Mouse (Mus musculus) layer of hippocampus, adult 8-10 months (tissue): ENCODE data around the gene Lrrc36. TPM values are rescaled to one million over a fixed set of nuclear protein-coding genes. Genes with fewer than 3 reads are reported as not detected.

ENCODE experiments used
- DNase-seq, 2 experiments: peaks; one replicate each; pipeline ENCODE4 v3.0.0; 2022; ENCODE audit warnings: low spot score in 2 of 2
- total RNA-seq, 4 experiments: library from RNA; stranded (reverse); gene quantifications; 2 replicates each; pipeline ENCODE4 v1.2.4; 2022

Gene Lrrc36
- total RNA-seq, 4 experiments from 2014 or later: 0.73 to 1.4 (median 1.1) TPM

DNA sequence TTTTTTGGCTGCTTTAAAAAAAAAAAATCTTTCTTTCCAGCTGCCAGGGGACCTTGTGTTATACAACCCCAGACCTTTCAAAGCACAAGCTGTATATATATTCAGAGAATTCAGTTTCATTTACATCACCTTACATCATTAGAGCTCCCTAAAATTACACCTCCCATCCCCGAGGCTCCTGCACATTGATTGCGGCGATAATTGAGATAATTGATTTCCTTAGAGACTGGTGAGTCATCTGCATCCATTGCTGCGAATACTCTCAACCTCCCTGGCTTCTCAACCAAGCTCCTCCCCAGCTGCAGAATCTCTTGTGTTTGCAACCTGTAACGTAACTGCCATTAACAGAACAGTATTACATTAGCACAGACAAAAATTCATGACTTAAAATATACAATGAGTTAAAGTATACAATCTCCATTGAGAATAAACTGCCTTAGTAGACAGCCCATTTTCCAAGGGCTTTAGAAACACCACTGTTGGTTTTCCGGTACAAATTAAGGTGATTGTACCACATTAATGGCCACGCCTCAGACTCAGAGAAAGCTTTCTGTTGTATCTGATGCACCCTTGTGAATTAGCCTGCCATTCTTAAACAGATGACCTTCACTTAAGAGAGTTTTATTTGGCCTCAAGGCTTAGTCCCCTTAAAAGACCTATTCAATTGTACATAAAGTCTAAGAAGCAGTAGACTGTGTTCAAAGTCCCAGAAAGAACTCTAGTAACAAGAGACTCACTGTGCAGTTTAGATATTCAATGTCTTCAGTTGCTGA lies 18.6 kb downstream of the Lrrc36 start:
- DNase-seq: no peak

GRCm38 (mm10) chr8:105433021-105433420 lies 19.6 kb downstream of the Lrrc36 start:
- no peak for DNase-seq

- no peak for DNase-seq
Measured at GRCm38 (mm10) chr8:105433511-105433910, 20.1 kb downstream of the Lrrc36 start.

GRCm38 (mm10) chr8:105434136-105434535 lies 20.8 kb downstream of the Lrrc36 start:
- DNase-seq: no peak

GRCm38 (mm10) chr8:105436218-105436617 lies 22.8 kb downstream of the Lrrc36 start:
- no peak for DNase-seq

DNA sequence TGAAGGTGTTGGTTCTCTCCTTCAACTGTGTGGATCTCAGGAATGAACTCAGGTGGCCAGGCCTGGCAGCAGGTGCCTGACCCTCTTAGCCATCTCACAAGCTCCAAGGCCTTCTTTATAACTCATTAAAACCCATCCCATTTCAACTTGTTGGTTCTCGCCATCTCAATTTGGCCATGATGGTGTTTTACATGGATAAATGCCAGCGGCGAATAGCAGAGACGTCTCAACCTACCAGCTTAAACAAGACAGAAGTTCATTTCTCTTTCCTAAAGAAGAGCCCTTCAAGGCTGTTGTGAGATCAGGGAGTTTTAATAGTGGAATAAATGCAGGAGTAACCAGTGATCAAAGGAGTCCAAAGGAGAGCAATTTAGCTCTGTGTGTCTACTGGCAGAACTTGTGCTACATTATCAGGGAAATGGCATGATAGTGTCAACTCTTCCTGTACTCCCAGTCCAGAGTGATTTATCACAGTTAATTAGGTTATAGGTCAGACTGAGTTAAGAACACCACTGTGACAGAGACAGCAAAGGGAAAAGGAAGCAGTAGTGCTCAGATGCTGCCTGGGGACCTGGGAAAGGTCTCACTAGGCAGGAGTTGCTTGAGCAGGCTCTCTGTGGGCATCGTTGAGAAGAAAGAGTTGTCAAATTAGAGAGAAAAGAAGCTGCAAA lies 23.8 kb downstream of the Lrrc36 start:
- DNase-seq: no peak

GRCm38 (mm10) chr8:105438865-105439264 lies 25.5 kb downstream of the Lrrc36 start:
- no peak for DNase-seq

DNA sequence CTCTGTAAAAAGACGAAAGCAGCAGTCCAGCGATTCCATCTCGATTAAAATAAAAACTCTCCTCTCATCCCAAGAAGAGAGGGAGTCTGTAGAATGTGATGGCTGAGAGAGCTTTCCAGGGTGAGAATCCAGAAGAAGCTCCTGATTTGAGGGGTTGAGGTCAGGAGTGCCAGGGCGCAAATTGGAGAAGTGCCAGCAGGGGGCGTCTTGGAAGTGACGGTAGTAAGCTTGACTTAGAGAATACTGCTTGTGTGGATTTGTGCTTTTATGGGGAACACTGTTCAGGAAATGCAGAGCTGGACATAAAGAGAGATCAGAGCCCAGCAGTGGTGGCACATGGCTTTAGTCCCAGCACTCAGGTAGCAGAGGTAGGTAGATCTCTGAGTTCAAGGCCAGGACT lies 28.1 kb downstream of the Lrrc36 start:
- no peak for DNase-seq

- no peak for DNase-seq
Measured at GRCm38 (mm10) chr8:105442661-105443060, 29.3 kb downstream of the Lrrc36 start.

- DNase-seq: peak in 1 of 2 experiments; percentile 46
Measured at GRCm38 (mm10) chr8:105445296-105446126, 32.1 kb downstream of the Lrrc36 start.

DNA sequence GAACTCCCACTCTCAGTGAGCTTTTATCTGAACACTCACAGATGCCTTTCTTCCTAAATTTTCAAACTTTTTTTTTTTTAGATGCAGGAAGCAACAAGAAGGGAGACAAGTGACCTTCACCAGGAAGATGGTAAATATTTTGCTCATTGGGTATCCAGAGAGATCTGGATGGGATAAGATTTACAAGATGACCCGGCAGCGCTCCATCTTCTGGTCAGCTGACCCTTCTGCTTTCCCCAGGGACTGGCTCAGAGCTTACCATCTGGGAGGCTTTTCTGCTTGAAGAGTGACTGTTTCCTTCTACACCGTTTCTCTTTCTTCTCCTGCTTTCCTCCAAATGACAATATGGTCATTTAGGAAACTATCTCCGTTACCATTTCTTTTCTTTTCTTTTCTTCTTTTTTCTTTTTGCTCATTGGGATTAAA lies 32.8 kb downstream of the Lrrc36 start:
- DNase-seq: no peak

- DNase-seq: no peak
Measured at GRCm38 (mm10) chr8:105448188-105448587, 34.8 kb downstream of the Lrrc36 start.

- DNase-seq: no peak
Measured at GRCm38 (mm10) chr8:105448596-105448995, 35.2 kb downstream of the Lrrc36 start.

GRCm38 (mm10) chr8:105450977-105451376 lies 37.6 kb downstream of the Lrrc36 start:
- DNase-seq: no peak

DNA sequence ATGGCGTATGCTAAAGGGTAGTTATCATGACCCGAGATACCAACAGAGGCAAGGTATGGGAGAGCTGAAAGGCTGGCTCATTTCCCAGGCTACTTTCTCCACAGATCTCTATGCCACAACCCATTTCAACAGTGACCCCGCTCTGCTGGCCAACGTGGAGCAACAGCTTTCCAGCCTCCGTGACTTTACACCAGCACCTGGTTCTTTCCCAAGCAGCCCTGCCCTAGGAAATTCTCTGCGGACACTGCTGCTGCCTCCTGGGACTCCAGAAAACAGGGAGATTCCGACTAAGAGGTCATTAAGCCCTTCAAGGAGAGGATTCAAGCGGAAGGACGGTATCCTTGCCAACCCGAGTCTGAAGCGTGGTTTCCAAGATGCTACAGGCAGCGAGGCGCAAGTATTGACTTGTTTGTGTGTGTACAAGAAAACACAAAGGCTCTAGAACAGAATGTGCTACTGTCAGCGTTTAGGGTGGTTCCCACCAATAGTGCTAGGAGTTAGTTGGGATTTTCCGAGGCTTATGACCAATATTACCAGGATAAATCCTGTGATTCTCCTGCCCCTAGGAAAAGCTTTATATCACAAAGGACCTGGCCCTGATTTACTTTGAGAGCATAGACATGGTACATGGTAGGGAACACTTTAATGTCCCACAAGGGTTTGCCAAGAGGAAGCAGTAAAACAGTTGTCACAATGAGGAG lies 38.7 kb downstream of the Lrrc36 start:
- no peak for DNase-seq

DNA sequence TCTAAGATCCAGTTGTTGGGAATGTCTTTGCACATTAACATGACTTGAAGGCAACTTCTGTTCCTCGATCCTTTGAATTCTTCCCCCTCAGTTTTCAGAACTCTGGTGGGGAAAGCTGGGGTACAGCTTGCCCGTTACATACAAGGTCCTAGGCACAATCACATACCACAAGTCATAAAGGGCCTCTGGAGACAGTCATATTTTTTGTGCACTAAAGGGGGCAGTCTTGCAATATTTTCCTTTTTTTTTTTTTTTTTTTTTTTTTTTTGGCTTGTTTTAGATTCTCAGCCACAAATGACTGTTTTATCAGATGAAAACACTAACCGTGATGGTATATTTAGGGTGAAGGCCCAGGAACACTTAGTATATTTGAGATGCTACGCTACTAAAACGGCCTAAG lies 39.9 kb downstream of the Lrrc36 start:
- DNase-seq: no peak

DNA sequence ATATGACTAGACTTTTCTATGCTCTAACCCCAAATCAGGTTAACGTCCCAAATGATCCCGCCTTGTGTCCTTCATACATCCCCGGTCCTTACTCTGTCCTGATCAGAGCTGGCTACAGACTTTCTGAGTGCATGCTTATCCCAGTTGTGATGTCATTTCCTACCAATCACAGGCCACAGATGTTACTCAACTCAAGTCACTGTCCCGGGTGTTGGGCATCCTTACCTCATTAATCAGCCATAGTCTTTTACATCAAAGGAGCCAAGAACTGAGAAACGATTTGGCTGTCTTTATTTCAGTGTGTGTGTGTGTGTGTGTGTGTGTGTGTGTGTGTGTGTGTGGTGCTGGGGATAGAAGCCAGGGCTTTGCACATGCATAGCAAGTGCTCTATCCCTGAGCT lies 40.7 kb downstream of the Lrrc36 start:
- DNase-seq: no peak

DNA sequence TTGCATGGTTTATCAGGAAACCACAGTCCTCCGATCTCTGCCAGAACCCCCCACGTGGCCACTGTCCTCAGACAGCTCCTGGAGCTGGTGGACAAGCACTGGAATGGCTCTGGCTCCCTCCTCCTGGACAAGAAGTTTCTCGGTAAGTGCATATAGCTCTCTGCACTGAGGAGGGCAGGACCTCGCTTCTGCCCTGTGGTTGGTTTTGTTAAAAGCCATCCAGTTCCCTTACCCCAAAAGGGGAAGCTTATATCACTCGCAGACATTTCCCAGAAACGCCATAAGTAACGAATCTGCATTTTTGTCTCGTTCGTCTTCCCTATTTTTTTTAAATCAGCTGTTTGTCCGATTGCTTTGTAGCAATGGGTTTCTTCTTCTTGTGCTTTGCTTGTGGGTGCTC lies 41.8 kb downstream of the Lrrc36 start:
- DNase-seq: no peak

GRCm38 (mm10) chr8:105461085-105461803 lies 47.9 kb downstream of the Lrrc36 start:
- DNase-seq: no peak

DNA sequence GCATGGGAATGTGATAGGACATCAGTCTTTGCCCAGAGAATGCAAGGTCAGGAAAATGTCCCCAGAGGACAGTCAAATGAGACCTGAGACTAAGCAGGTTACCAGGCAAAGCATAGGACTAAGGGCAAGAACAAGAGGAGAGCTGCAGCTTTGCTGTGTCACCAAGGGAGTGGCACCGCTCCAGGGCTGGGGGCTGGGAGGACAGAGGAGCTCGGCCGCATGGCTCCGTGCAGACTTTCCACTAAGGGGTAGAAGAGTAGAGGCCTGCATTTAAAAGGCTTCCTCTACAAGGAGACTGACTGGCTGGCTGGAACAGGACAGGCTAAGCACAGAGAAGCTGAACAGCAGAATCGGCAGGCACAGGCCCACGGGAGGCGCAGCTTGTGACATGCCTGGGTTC lies 51.2 kb downstream of the Lrrc36 start:
- no peak for DNase-seq

- no peak for DNase-seq
Measured at GRCm38 (mm10) chr8:105466246-105466645, 52.9 kb downstream of the Lrrc36 start.
